Mouse (Mus musculus) lung, embryonic 16.5 days (tissue): ENCODE data around the gene Gm10188. TPM values are rescaled to one million over a fixed set of nuclear protein-coding genes. Genes with fewer than 3 reads are reported as not detected.

ENCODE experiments used
- ATAC-seq: fragments of 200-750 bp; cut with Nextera tagmentation; 2 replicates; pipeline ENCODE4 v1.8.0; 2017; ENCODE audit warnings: low read depth, mild to moderate bottlenecking, moderate library complexity
- H3K27ac ChIP-seq: fragments of 300-500 bp; sonication (generic); 2 replicates; pipeline ENCODE4 v1.5.1; 2014; ENCODE audit warnings: mild to moderate bottlenecking, control low read depth, low read length
- H3K27me3 ChIP-seq: fragments of 300-500 bp; sonication (generic); 2 replicates; pipeline ENCODE4 v1.6.1; 2014; ENCODE audit warnings: low read depth, low read length, mixed read lengths; ENCODE audit not compliant: control insufficient read depth, insufficient read depth
- H3K36me3 ChIP-seq: fragments of 300-500 bp; sonication (generic); 2 replicates; pipeline ENCODE4 v1.6.1; 2014; ENCODE audit warnings: low read length; ENCODE audit not compliant: control insufficient read depth, insufficient read depth
- H3K4me1 ChIP-seq: fragments of 300-500 bp; sonication (generic); replicated peaks from 2 replicates; pipeline ENCODE4 v1.6.1; 2014; ENCODE audit warnings: low read length, mixed read lengths; ENCODE audit not compliant: control insufficient read depth, insufficient read depth
- H3K4me2 ChIP-seq: fragments of 300-500 bp; sonication (generic); 2 replicates; pipeline ENCODE4 v1.6.1; 2014; ENCODE audit warnings: low read depth, low read length, control low read depth
- H3K4me3 ChIP-seq: fragments of 300-500 bp; sonication (generic); 2 replicates; pipeline ENCODE4 v1.5.1; 2014; ENCODE audit warnings: mild to moderate bottlenecking, low read length, control low read depth
- H3K9ac ChIP-seq: fragments of 300-500 bp; sonication (generic); 2 replicates; pipeline ENCODE4 v1.6.1; 2014; ENCODE audit warnings: low read length, control low read depth
- H3K9me3 ChIP-seq: fragments of 300-500 bp; sonication (generic); 2 replicates; pipeline ENCODE4 v1.6.1; 2016; ENCODE audit warnings: low read length; ENCODE audit not compliant: control insufficient read depth
- WGBS: fragments of 180-500 bp; shearing (Covaris S2); extraction: QIAGEN DNeasy Blood & Tissue Kit; methylation state at CpG from one replicate; pipeline ENCODE4 v1.1.7; 2014; 5-methylcytosine and 5-hydroxymethylcytosine counted together
- polyA plus RNA-seq: library from polyadenylated mRNA; unstranded; fragments of >200 nt; fragmentation: Nextera tagmentation; extraction: Ambion mirVana; gene quantifications from 2 replicates; pipeline ENCODE4 v1.2.1, GENCODE M21; 2015

The Gm10188 gene
- polyA plus RNA-seq, 1 experiment from 2014 or later: not detected

DNA sequence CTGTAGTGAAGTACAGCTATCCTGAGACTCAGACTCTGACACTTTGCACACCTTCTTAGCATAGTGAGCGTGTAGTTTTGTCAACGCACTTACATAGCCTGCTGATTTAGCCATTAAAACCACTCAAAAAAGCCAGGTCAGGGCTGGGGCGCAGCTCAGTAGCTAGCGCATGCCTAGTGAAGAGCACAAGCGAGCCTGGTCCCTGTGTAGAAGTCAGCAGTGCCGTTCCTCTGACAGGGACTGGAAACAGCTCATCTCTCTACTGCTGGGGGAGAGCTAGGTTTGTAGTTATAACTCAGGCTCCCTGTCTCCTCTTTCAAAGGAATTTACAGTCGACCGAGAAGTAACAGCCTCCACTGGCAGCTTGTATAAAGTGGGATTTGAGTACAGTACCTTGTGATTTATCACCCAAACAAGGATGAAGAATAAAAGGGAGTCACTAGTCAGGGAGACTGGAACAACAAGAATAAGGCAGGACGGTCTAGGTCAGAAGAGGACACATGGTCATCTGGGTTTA, 5.2 kb upstream of the Gm10188 start:
- Histone ChIP-seq H3K27me3 (no peaks in the 10 kb centered on the region; the same call in 1 of the 2 replicates), H3K4me1 (no peaks in the 10 kb centered on the region), H3K36me3 (no peaks in the 10 kb centered on the region), H3K4me3 (no peak overlapping the region), H3K9me3 (no peaks in the 10 kb centered on the region), H3K9ac (no peak overlapping the region), H3K4me2 (no peak overlapping the region), H3K27ac (no peak overlapping the region)
- ATAC-seq: no peak
- 38% methylated on average over 9 of the region's 9 CpGs for WGBS

GRCm38 (mm10) chr1:132233566-132233965, 4.0 kb upstream of the Gm10188 start:
- Histone ChIP-seq H3K4me3 (no peak overlapping the region), H3K9me3 (no peaks in the 10 kb centered on the region), H3K27me3 (no peaks in the 10 kb centered on the region; the same call in 1 of the 2 replicates), H3K36me3 (no peaks in the 10 kb centered on the region), H3K4me1 (no peaks in the 10 kb centered on the region), H3K9ac (no peak overlapping the region), H3K4me2 (no peak overlapping the region), H3K27ac (no peak overlapping the region)
- 19% methylated on average over 12 of the region's 12 CpGs for WGBS
- no peak for ATAC-seq

DNA sequence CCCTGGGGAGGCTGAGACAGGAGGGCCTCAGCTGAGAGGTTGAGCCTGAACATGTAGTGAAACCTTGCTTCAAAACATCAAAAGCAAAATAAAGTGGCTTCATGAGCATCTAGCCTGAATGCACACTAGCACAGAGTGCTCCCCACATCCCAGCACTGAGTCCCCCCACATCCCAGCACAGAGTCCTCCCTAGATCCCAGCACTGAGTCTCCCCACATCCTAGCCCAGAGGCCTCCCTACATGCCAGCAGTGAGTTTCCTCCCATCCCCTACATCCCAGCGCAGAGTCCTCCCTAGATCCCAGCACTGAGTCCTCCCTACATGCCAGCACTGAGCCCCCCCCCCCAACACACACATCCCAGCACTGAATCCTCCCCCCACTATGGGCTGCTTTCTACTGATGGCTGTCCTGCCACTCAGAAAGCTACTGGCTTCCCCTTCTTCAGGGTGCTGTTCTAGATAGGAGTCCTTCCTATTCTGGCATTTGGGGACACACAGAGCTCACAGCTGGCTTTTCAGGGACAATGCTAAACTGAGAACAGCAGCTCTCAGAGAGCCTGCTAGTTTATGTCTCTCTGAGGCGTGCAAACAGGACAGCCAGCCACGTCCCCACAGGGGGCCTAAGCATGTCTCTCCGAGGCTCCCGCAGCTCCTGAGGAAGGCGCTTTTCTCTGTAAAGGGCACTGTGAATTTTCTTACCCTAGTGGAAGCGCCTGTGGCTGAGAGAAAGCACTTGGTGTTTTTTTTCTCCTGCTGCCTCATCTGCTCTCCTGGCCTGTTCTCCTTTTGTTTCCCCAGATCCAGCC, 2.1 kb upstream of the Gm10188 start:
- no peaks in the 10 kb centered on the region for H3K4me1 ChIP-seq
- WGBS: 54% methylated on average over 7 of the region's 7 CpGs
- H3K36me3 ChIP-seq: no peaks in the 10 kb centered on the region
- no peaks in the 10 kb centered on the region for H3K9me3 ChIP-seq
- no peak overlapping the region for H3K27ac ChIP-seq
- no peak overlapping the region for H3K4me3 ChIP-seq
- no peak overlapping the region for H3K4me2 ChIP-seq
- no peak overlapping the region for H3K9ac ChIP-seq
- no peaks in the 10 kb centered on the region; the same call in 1 of the 2 replicates for H3K27me3 ChIP-seq
- ATAC-seq: no peak

GRCm38 (mm10) chr1:132226297-132227080, 3.1 kb downstream of the Gm10188 start:
- H3K27me3 ChIP-seq: no peaks in the 10 kb centered on the region; the same call in 1 of the 2 replicates
- H3K4me2 ChIP-seq: no peak overlapping the region
- H3K36me3 ChIP-seq: no peaks in the 10 kb centered on the region
- no peak for ATAC-seq
- 72% methylated on average over 13 of the region's 13 CpGs for WGBS
- no peak overlapping the region for H3K27ac ChIP-seq
- H3K4me3 ChIP-seq: no peak overlapping the region
- no peaks in the 10 kb centered on the region for H3K9me3 ChIP-seq
- no peaks in the 10 kb centered on the region for H3K4me1 ChIP-seq
- H3K9ac ChIP-seq: no peak overlapping the region

DNA sequence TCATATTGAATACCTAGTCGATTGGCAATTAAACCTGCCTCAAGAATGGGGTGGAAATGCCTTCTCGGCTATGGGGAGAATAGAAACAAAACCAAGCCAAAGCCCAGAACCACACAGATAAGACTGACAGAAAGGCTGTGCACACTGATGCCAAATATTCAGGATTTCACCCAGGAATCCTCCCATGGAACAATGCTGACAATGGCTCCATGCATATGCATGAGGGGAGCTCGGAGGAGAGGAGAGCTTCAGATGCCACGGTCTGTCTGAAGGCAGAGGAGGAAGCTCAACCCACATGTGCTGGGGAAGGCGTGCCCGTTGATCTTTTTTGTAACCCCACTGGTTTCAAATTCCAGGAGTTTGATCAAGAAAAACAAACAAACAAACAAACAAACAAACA, 7.4 kb downstream of the Gm10188 start:
- no peaks in the 10 kb centered on the region for H3K36me3 ChIP-seq
- 46% methylated on average over 6 of the region's 6 CpGs for WGBS
- ATAC-seq: no peak
- no peak overlapping the region for H3K4me3 ChIP-seq
- H3K4me2 ChIP-seq: no peak overlapping the region
- no peaks in the 10 kb centered on the region; the same call in 1 of the 2 replicates for H3K27me3 ChIP-seq
- H3K4me1 ChIP-seq: no peaks in the 10 kb centered on the region
- H3K9ac ChIP-seq: no peak overlapping the region
- no peak overlapping the region for H3K27ac ChIP-seq
- H3K9me3 ChIP-seq: no peaks in the 10 kb centered on the region

GRCm38 (mm10) chr1:132221627-132222026, 7.9 kb downstream of the Gm10188 start:
- H3K9me3 ChIP-seq: no peaks in the 10 kb centered on the region
- H3K27me3 ChIP-seq: no peaks in the 10 kb centered on the region; the same call in 1 of the 2 replicates
- no peak overlapping the region for H3K4me3 ChIP-seq
- H3K36me3 ChIP-seq: no peaks in the 10 kb centered on the region
- H3K27ac ChIP-seq: no peak overlapping the region
- no peak overlapping the region for H3K4me2 ChIP-seq
- H3K9ac ChIP-seq: no peak overlapping the region
- no peaks in the 10 kb centered on the region for H3K4me1 ChIP-seq
- ATAC-seq: no peak
- 37% methylated on average over 2 of the region's 2 CpGs for WGBS

GRCm38 (mm10) chr1:132216276-132216675, 13.3 kb downstream of the Gm10188 start:
- peaks cover 10% of the 10 kb centered on the region for H3K4me1 ChIP-seq
- H3K36me3 ChIP-seq: no peaks in the 10 kb centered on the region
- H3K9ac ChIP-seq: no peak overlapping the region
- no peak overlapping the region for H3K4me3 ChIP-seq
- H3K9me3 ChIP-seq: no peaks in the 10 kb centered on the region
- H3K27me3 ChIP-seq: no peaks in the 10 kb centered on the region
- 51% methylated on average over 3 of the region's 3 CpGs for WGBS
- H3K4me2 ChIP-seq: no peak overlapping the region
- no peak overlapping the region for H3K27ac ChIP-seq
- ATAC-seq: no peak

DNA sequence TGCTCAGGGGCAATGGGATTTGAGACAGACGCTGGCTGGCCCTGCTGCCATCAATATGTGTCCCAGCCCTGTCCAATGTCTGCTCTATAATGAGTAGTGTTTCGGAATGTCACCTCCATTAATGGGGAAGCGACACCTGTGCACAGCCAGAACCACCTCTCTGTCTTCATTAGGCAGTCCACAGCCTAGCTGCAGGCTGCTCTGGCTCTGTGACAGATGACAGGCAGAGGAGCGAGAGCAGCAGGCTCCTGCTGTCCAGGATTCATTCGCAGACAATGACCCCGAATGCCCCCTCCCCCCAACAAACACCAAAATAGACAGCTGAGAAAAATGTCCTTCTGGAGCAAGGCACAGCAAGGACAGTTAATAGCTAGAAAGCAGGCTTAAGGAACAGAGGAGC, 16.5 kb downstream of the Gm10188 start:
- no peaks in the 10 kb centered on the region for H3K9me3 ChIP-seq
- no peaks in the 10 kb centered on the region for H3K27me3 ChIP-seq
- no peak overlapping the region for H3K27ac ChIP-seq
- H3K4me3 ChIP-seq: no peak overlapping the region
- no peak overlapping the region for H3K9ac ChIP-seq
- 52% methylated on average over 6 of the region's 6 CpGs for WGBS
- H3K36me3 ChIP-seq: no peaks in the 10 kb centered on the region
- ATAC-seq: no peak
- peaks cover 10% of the 10 kb centered on the region for H3K4me1 ChIP-seq
- no peak overlapping the region for H3K4me2 ChIP-seq

GRCm38 (mm10) chr1:132212218-132212617, 17.3 kb downstream of the Gm10188 start:
- H3K4me2 ChIP-seq: peak overlapping the region; percentile 54
- H3K27me3 ChIP-seq: no peaks in the 10 kb centered on the region
- H3K9me3 ChIP-seq: no peaks in the 10 kb centered on the region
- peak overlapping the region; percentile 41 for H3K4me3 ChIP-seq
- peaks cover 10% of the 10 kb centered on the region for H3K4me1 ChIP-seq
- H3K9ac ChIP-seq: peak overlapping the region; percentile 3; the same call in 1 of the 2 replicates
- no peaks in the 10 kb centered on the region for H3K36me3 ChIP-seq
- ATAC-seq: peak; percentile 51; the same call in 1 of the 2 replicates
- whole genome bisulfite sequencing: 3% methylated on average over 20 of the region's 20 CpGs
- no peak overlapping the region for H3K27ac ChIP-seq
